Mouse (Mus musculus) MEL (cell line): ENCODE results near the gene Dennd1a. TPM values are rescaled to one million over a fixed set of nuclear protein-coding genes. Genes with fewer than 3 reads are reported as not detected.

Experiments
- DNase-seq: peaks from one replicate; pipeline ENCODE4 v3.0.0; 2011; ENCODE audit warnings: low read depth, low spot score
- H3K27ac ChIP-seq: 2 replicates; pipeline ENCODE4 v1.5.1; 2012; ENCODE audit warnings: low read depth, mild to moderate bottlenecking, control low read depth, low read length, moderate library complexity; ENCODE audit not compliant: control insufficient read depth
- H3K27me3 ChIP-seq, 2 experiments: fragments of 150-350 bp in 1 of 2; sonication (generic) in 1 of 2; 2 replicates each; pipeline ENCODE4 v1.6.1; 2012; ENCODE audit warnings: low read length in 2 of 2, mild to moderate bottlenecking in 2 of 2, improper control_type of control experiment in 1 of 2, moderate library complexity in 1 of 2; ENCODE audit not compliant: insufficient read depth in 2 of 2, control insufficient read depth in 1 of 2
- H3K36me3 ChIP-seq, 2 experiments: 2 replicates each; pipeline ENCODE4 v1.6.1; 2012 to 2014; ENCODE audit warnings: low read length in 2 of 2, improper control_type of control experiment in 1 of 2, inconsistent platforms in 1 of 2, mild to moderate bottlenecking in 1 of 2; ENCODE audit not compliant: insufficient read depth in 2 of 2, control insufficient read depth in 1 of 2
- H3K4me1 ChIP-seq, 2 experiments: fragments of 150-350 bp in 1 of 2; sonication (generic) in 1 of 2; 2 replicates each; pipeline ENCODE4 v1.6.1; 2012; ENCODE audit warnings: low read length in 2 of 2, improper control_type of control experiment in 1 of 2, mild to moderate bottlenecking in 1 of 2; ENCODE audit not compliant: insufficient read depth in 2 of 2, control insufficient read depth in 1 of 2
- H3K4me3 ChIP-seq, 2 experiments: fragments of 150-350 bp in 1 of 2; sonication (generic) in 1 of 2; 2 replicates each; pipeline ENCODE4 v1.5.1; 2012; ENCODE audit warnings: low read depth in 2 of 2, low read length in 2 of 2, mild to moderate bottlenecking in 2 of 2, moderate library complexity in 2 of 2, control low read depth in 1 of 2, improper control_type of control experiment in 1 of 2; ENCODE audit not compliant: control insufficient read depth in 1 of 2, insufficient read depth in 1 of 2
- H3K79me2 ChIP-seq: 2 replicates; pipeline ENCODE4 v1.6.1; 2012; ENCODE audit warnings: mild to moderate bottlenecking, low read length, moderate library complexity; ENCODE audit not compliant: control insufficient read depth, poor library complexity, insufficient read depth
- H3K9ac ChIP-seq: 2 replicates; pipeline ENCODE4 v1.6.1; 2012; ENCODE audit warnings: low read depth, mild to moderate bottlenecking, control low read depth, low read length, moderate library complexity; ENCODE audit not compliant: control insufficient read depth, poor library complexity, severe bottlenecking
- H3K9me3 ChIP-seq: fragments of 150-350 bp; sonication (generic); replicated peaks from 2 replicates; pipeline ENCODE4 v1.6.1; 2012; ENCODE audit warnings: mild to moderate bottlenecking, low read length, improper control_type of control experiment, moderate library complexity; ENCODE audit not compliant: insufficient read depth
- CHD1 ChIP-seq: IDR thresholded peaks from 2 replicates; pipeline ENCODE4 v1.6.1; 2012; ENCODE audit warnings: low read depth, mild to moderate bottlenecking, inconsistent platforms, low read length, improper control_type of control experiment
- CHD2 ChIP-seq: IDR thresholded peaks from 2 replicates; pipeline ENCODE4 v1.6.1; 2011; ENCODE audit warnings: low read length, improper control_type of control experiment
- CTCF ChIP-seq, 3 experiments: IDR thresholded peaks in 2 of 3; conservative IDR thresholded peaks in 1 of 3; 2 replicates each; pipeline ENCODE4 v1.5.1; 2011 to 2012; ENCODE audit warnings: low read length in 3 of 3, low read depth in 2 of 3, mild to moderate bottlenecking in 2 of 3, improper control_type of control experiment in 1 of 3, inconsistent platforms in 1 of 3, mixed read lengths in 1 of 3, moderate library complexity in 1 of 3; ENCODE audit not compliant: control insufficient read depth in 1 of 3, insufficient read depth in 1 of 3, poor library complexity in 1 of 3, severe bottlenecking in 1 of 3
- E2F4 ChIP-seq: IDR thresholded peaks from 2 replicates; pipeline ENCODE4 v1.6.1; 2011; ENCODE audit warnings: low read depth, low read length, improper control_type of control experiment, borderline replicate concordance
- ELF1 ChIP-seq: IDR thresholded peaks from 2 replicates; pipeline ENCODE4 v1.6.1; 2014; ENCODE audit warnings: low read depth, mild to moderate bottlenecking, inconsistent platforms, low read length, improper control_type of control experiment, moderate library complexity
- EP300 ChIP-seq, 2 experiments: IDR thresholded peaks; 2 replicates each; pipeline ENCODE4 v1.6.1; 2011; ENCODE audit warnings: improper control_type of control experiment in 2 of 2, low read length in 2 of 2, low read depth in 1 of 2, mild to moderate bottlenecking in 1 of 2
- ETS1 ChIP-seq: IDR thresholded peaks from 2 replicates; pipeline ENCODE4 v1.6.1; 2012; ENCODE audit warnings: low read depth, mild to moderate bottlenecking, inconsistent platforms, low read length, improper control_type of control experiment, moderate library complexity
- GABPA ChIP-seq: IDR thresholded peaks from 2 replicates; pipeline ENCODE4 v1.6.1; 2012; ENCODE audit warnings: low read depth, mild to moderate bottlenecking, inconsistent platforms, low read length, improper control_type of control experiment, moderate library complexity
- GATA1 ChIP-seq: IDR thresholded peaks from 2 replicates; pipeline ENCODE4 v1.6.1; 2011; ENCODE audit warnings: low read depth, low read length, improper control_type of control experiment
- HCFC1 ChIP-seq: IDR thresholded peaks from 2 replicates; pipeline ENCODE4 v1.6.1; 2012; ENCODE audit warnings: low read depth, mild to moderate bottlenecking, inconsistent platforms, low read length, improper control_type of control experiment, moderate library complexity
- JUND ChIP-seq: IDR thresholded peaks from 2 replicates; pipeline ENCODE4 v1.6.1; 2011; ENCODE audit warnings: low read depth, mild to moderate bottlenecking, improper control_type of control experiment, low read length
- KAT2A ChIP-seq: conservative IDR thresholded peaks from 2 replicates; pipeline ENCODE4 v1.6.1; 2012; ENCODE audit warnings: low read depth, low read length, improper control_type of control experiment, inconsistent platforms
- MAX ChIP-seq: IDR thresholded peaks from 2 replicates; pipeline ENCODE4 v1.6.1; 2011; ENCODE audit warnings: low read length, improper control_type of control experiment
- MEF2A ChIP-seq: IDR thresholded peaks from 2 replicates; pipeline ENCODE4 v1.6.1; 2014; ENCODE audit warnings: low read depth, mild to moderate bottlenecking, inconsistent platforms, low read length, improper control_type of control experiment; ENCODE audit not compliant: poor library complexity, insufficient replicate concordance, severe bottlenecking; ENCODE audit errors: extremely low read depth
- MXI1 ChIP-seq: IDR thresholded peaks from 2 replicates; pipeline ENCODE4 v1.6.1; 2011; ENCODE audit warnings: mild to moderate bottlenecking, low read depth, low read length, improper control_type of control experiment
- MYB ChIP-seq: IDR thresholded peaks from 2 replicates; pipeline ENCODE4 v1.6.1; 2011; ENCODE audit warnings: mild to moderate bottlenecking, low read depth, low read length, improper control_type of control experiment
- MYC ChIP-seq: IDR thresholded peaks from 2 replicates; pipeline ENCODE4 v1.6.1; 2011; ENCODE audit warnings: low read depth, mild to moderate bottlenecking, low read length, improper control_type of control experiment, moderate library complexity
- NELFE ChIP-seq: IDR thresholded peaks from 2 replicates; pipeline ENCODE4 v1.6.1; 2011; ENCODE audit warnings: low read depth, low read length, improper control_type of control experiment
- NRF1 ChIP-seq: IDR thresholded peaks from 2 replicates; pipeline ENCODE4 v1.6.1; 2014; ENCODE audit warnings: low read depth, mild to moderate bottlenecking, inconsistent platforms, low read length, improper control_type of control experiment, moderate library complexity; ENCODE audit not compliant: poor library complexity, insufficient read depth, severe bottlenecking
- RCOR1 ChIP-seq: IDR thresholded peaks from 2 replicates; pipeline ENCODE4 v1.6.1; 2012; ENCODE audit warnings: low read depth, mild to moderate bottlenecking, inconsistent platforms, low read length, improper control_type of control experiment
- SMC3 ChIP-seq: IDR thresholded peaks from 2 replicates; pipeline ENCODE4 v1.6.1; 2011; ENCODE audit warnings: low read depth, low read length, improper control_type of control experiment
- TAL1 ChIP-seq: IDR thresholded peaks from 2 replicates; pipeline ENCODE4 v1.6.1; 2012; ENCODE audit warnings: mild to moderate bottlenecking, inconsistent platforms, low read length, moderate library complexity, mixed read lengths
- TBP ChIP-seq: IDR thresholded peaks from 2 replicates; pipeline ENCODE4 v1.8.0; 2011; ENCODE audit warnings: low read depth, low read length, improper control_type of control experiment
- UBTF ChIP-seq: IDR thresholded peaks from 2 replicates; pipeline ENCODE4 v1.6.1; 2012; ENCODE audit warnings: low read depth, mild to moderate bottlenecking, inconsistent platforms, low read length, improper control_type of control experiment, moderate library complexity, borderline replicate concordance; ENCODE audit not compliant: insufficient read depth
- USF1 ChIP-seq: IDR thresholded peaks from 2 replicates; pipeline ENCODE4 v1.6.1; 2014; ENCODE audit warnings: low read depth, mild to moderate bottlenecking, inconsistent platforms, low read length, improper control_type of control experiment, moderate library complexity
- USF2 ChIP-seq, 2 experiments: IDR thresholded peaks; 2 replicates each; pipeline ENCODE4 v1.6.1; 2011 to 2012; ENCODE audit warnings: improper control_type of control experiment in 2 of 2, low read length in 2 of 2, borderline replicate concordance in 1 of 2, inconsistent platforms in 1 of 2, low read depth in 1 of 2, mild to moderate bottlenecking in 1 of 2; ENCODE audit not compliant: insufficient read depth in 1 of 2
- ZC3H11A ChIP-seq: IDR thresholded peaks from 2 replicates; pipeline ENCODE4 v1.6.1; 2012; ENCODE audit warnings: low read depth, mild to moderate bottlenecking, inconsistent platforms, low read length, improper control_type of control experiment
- ZKSCAN1 ChIP-seq: IDR thresholded peaks from 2 replicates; pipeline ENCODE4 v1.6.1; 2012; ENCODE audit warnings: low read depth, mild to moderate bottlenecking, inconsistent platforms, low read length, improper control_type of control experiment, moderate library complexity
- ZMIZ1 ChIP-seq: IDR thresholded peaks from 2 replicates; pipeline ENCODE4 v1.6.1; 2012; ENCODE audit warnings: low read depth, mild to moderate bottlenecking, inconsistent platforms, low read length, improper control_type of control experiment, moderate library complexity
- polyA plus RNA-seq, 2 experiments: library from polyadenylated mRNA; stranded (reverse) in 1 of 2; unstranded in 1 of 2; fragments of >175 nt in 1 of 2; fragments of >200 nt in 1 of 2; gene quantifications; 2 replicates each; pipeline versions ENCODE4 v1.2.1 to v1.2.4; 2012; ENCODE audit warnings: low replicate concordance in 2 of 2, low read depth in 1 of 2; ENCODE audit not compliant: insufficient read length in 2 of 2, insufficient read depth in 1 of 2, missing spikeins in 1 of 2
- total RNA-seq: library from RNA; depleted of rRNA; stranded (reverse); fragments of 300-350 nt; gene quantifications from 2 replicates; pipeline ENCODE4 v1.2.3, GENCODE M21; 2012

Gene Dennd1a
- total and polyA plus RNA-seq, 3 experiments: 5.0 to 21.8 TPM; not detected in 1

- Histone ChIP-seq H3K27ac (no peak overlapping the region), H3K9ac (no peak overlapping the region), H3K4me3 (no peak overlapping the region), H3K9me3 (no peaks in the 10 kb centered on the region), H3K27me3 (no peaks in the 10 kb centered on the region), H3K36me3 (peaks cover 0 to 3% of the 10 kb centered on the region in 2 experiments; a peak in 2 of 4 replicates), H3K79me2 (peaks cover 6% of the 10 kb centered on the region), H3K4me1 (peaks cover 3% of the 10 kb centered on the region in 2 experiments; a peak in 2 of 4 replicates)
- DNase-seq: no peak
- no peak for TF ChIP-seq EP300 (IDR thresholded peaks at IDR 0.05; ENCODE audit: low read depth in 1 of 2, low read length in 2 of 2)
- TF ChIP-seq NELFE: no peak
- TF ChIP-seq CTCF (IDR thresholded peaks at IDR 0.05 in 2 of 3, conservative IDR thresholded peaks at IDR 0.05 in 1 of 3; ENCODE audit: control insufficient read depth in 1 of 3, insufficient read depth in 1 of 3, low read depth in 2 of 3, low read length in 3 of 3, poor library complexity in 1 of 3, severe bottlenecking in 1 of 3): no peak
- TF ChIP-seq TBP: no peak
- no peak for TF ChIP-seq MAX
- TF ChIP-seq TAL1: no peak
- no peak for TF ChIP-seq E2F4
- TF ChIP-seq CHD2: no peak
- no peak for TF ChIP-seq RCOR1
- TF ChIP-seq ETS1: no peak
- TF ChIP-seq ZKSCAN1: no peak
- TF ChIP-seq CHD1: no peak
- TF ChIP-seq KAT2A: no peak
- TF ChIP-seq ELF1: no peak
- no peak for TF ChIP-seq USF1
- no peak for TF ChIP-seq MXI1
- no peak for TF ChIP-seq GABPA
- TF ChIP-seq USF2 (IDR thresholded peaks at IDR 0.05; ENCODE audit: borderline replicate concordance in 1 of 2, insufficient read depth in 1 of 2, low read depth in 1 of 2, low read length in 2 of 2): no peak
Measured at GRCm38 (mm10) chr2:38291526-38291925, 4.3 kb upstream of the Dennd1a start.

- DNase-seq: peak; percentile 16
- Histone ChIP-seq H3K27ac (no peak overlapping the region), H3K4me1 (peaks cover 8 to 9% of the 10 kb centered on the region in 2 experiments; a peak in 3 of 4 replicates), H3K4me3 (no peak overlapping the region), H3K9me3 (no peaks in the 10 kb centered on the region), H3K36me3 (peaks cover 0 to 11% of the 10 kb centered on the region in 2 experiments; a peak in 2 of 4 replicates)
- TF ChIP-seq ZMIZ1 (no peak), MYC (no peak), ZC3H11A (no peak), GATA1 (no peak), RCOR1 (no peak), UBTF (no peak), CTCF (IDR thresholded peaks at IDR 0.05 in 2 of 3, conservative IDR thresholded peaks at IDR 0.05 in 1 of 3; ENCODE audit: control insufficient read depth in 1 of 3, insufficient read depth in 1 of 3, low read depth in 2 of 3, low read length in 3 of 3, poor library complexity in 1 of 3, severe bottlenecking in 1 of 3) (no peak), MYB (no peak), MEF2A (no peak), MXI1 (no peak), HCFC1 (no peak), USF1 (no peak), SMC3 (no peak), MAX (no peak), JUND (no peak), NRF1 (no peak)
- TF ChIP-seq, all 39 proteins: peak for 0
- H3K9ac ChIP-seq: no peak overlapping the region
- no peaks in the 10 kb centered on the region for H3K27me3 ChIP-seq
- H3K79me2 ChIP-seq: peaks cover 12% of the 10 kb centered on the region
Measured at GRCm38 (mm10) chr2:38288226-38288625, 1.0 kb upstream of the Dennd1a start.
